Mouse (Mus musculus) bone marrow, adult 2 months (tissue): ENCODE data around the gene Tgfa.

Experiments
- CTCF ChIP-seq: fragments of 200-500 bp; IDR thresholded peaks from 2 replicates; pipeline ENCODE4 v1.5.1; 2011; ENCODE audit warnings: low read length, control low read depth; ENCODE audit not compliant: control insufficient read depth, insufficient read depth
- POLR2A ChIP-seq: fragments of 200-500 bp; IDR thresholded peaks from 2 replicates; pipeline ENCODE4 v1.6.1; 2011; ENCODE audit warnings: low read depth, mild to moderate bottlenecking, control low read depth, low read length, borderline replicate concordance; ENCODE audit not compliant: control insufficient read depth

DNA sequence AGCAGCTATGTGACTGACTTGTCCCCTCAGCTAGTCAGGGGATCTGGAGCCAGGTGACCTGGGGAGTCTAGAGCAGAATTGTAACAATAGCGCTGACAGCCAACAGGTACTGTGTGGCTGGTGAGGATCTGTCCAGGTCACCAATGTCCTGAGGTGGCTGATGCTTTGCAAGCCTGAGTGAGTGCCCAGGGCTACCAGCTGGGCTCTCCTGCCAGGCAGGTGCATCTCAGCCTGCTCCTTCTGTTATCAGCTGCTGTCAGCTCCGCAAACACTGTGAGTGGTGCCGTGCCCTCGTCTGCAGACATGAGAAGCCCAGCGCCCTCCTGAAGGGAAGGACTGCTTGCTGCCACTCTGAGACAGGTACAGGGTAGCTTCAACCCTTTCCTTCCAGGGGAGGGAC, 76.1 kb downstream of the Tgfa start:
- TF ChIP-seq CTCF, result no peak
- TF ChIP-seq POLR2A, result no peak
